Mouse (Mus musculus): ENCODE results near the gene Rnf187. TPM values are rescaled to one million over a fixed set of nuclear protein-coding genes. Genes with fewer than 3 reads are reported as not detected.

The Rnf187 gene
- polyA plus RNA-seq, 1 experiment from 2014 or later = 217 TPM

DNA sequence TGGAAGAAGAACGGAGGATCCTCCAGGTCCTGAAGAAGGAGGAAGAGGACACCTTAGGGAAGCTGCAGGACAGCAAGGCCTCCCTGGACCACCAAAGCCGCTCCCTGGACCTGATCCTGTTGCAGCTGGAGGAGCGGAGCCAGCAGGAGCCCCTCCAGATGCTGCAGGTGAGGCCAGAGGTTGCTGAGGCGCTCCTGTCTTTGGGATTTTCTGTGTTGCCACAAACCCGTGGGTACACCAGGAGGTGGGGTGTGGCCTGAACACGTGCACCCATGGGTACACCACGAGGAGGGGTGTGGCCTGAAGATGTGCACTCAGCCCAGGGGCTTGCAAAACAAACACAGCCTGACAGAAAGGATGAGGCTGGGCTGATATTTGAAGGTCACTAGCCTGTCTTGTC is 29.8 kb upstream of the Rnf187 start:
- no peak overlapping the region for H3K9ac ChIP-seq (replicated peaks; ENCODE audit: low read length)
- peak; percentile 9 for ATAC-seq (ENCODE audit: low FRiP score, low TSS enrichment)
- no peaks in the 10 kb centered on the region for H3K9me3 ChIP-seq (ENCODE audit: low read length)
- peaks cover 10% of the 10 kb centered on the region for H3K36me3 ChIP-seq (ENCODE audit: insufficient read depth, low read length)
- no peaks in the 10 kb centered on the region for H3K27me3 ChIP-seq (ENCODE audit: insufficient read depth, low read length)
- peak overlapping the region; percentile 92 for H3K27ac ChIP-seq (ENCODE audit: low read length)
- H3K4me1 ChIP-seq (ENCODE audit: insufficient read depth, low read length) = peaks cover 44% of the 10 kb centered on the region
- no peak overlapping the region for H3K4me2 ChIP-seq (replicated peaks; ENCODE audit: low read depth, low read length)
- H3K4me3 ChIP-seq (ENCODE audit: low read length) = no peak overlapping the region
- WGBS = 77% methylated on average over 7 of the region's 7 CpGs

DNA sequence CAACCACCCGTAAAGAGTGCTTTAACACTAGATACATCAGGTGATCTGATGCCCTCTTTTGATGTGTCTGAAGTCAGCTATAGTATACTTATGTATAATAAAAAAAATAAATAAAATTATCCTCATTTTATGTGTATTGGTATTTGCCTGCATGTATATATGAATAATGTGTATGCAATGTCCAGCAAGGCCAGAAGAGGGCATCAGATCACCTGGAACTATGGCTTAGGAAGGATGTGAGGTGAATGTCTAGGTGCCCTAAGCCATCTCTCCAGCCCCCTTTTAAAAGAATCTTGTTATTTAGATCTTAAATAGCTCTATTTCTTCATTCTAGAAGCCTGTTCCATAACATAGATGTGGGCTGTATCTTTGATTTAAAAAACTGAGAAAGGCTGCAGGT is 28.6 kb upstream of the Rnf187 start:
- H3K9me3 ChIP-seq (ENCODE audit: low read length) = no peaks in the 10 kb centered on the region
- H3K9ac ChIP-seq (replicated peaks; ENCODE audit: low read length) = no peak overlapping the region
- 100% methylated on average over 1 of the region's 1 CpGs for WGBS
- ATAC-seq (ENCODE audit: low FRiP score, low TSS enrichment) = no peak
- no peak overlapping the region for H3K4me2 ChIP-seq (replicated peaks; ENCODE audit: low read depth, low read length)
- peaks cover under 1% of the 10 kb centered on the region; the same call in 1 of the 2 replicates for H3K27me3 ChIP-seq (ENCODE audit: insufficient read depth, low read length)
- peaks cover 10% of the 10 kb centered on the region for H3K36me3 ChIP-seq (ENCODE audit: insufficient read depth, low read length)
- no peak overlapping the region for H3K4me3 ChIP-seq (ENCODE audit: low read length)
- H3K4me1 ChIP-seq (ENCODE audit: insufficient read depth, low read length) = peaks cover 44% of the 10 kb centered on the region
- H3K27ac ChIP-seq (ENCODE audit: low read length) = no peak overlapping the region

GRCm38 (mm10) chr11:58965001-58965760 is 26.5 kb upstream of the Rnf187 start:
- H3K27ac ChIP-seq (ENCODE audit: low read length) = no peak overlapping the region
- WGBS = 29% methylated on average over 12 of the region's 12 CpGs
- peaks cover 5% of the 10 kb centered on the region for H3K9me3 ChIP-seq (ENCODE audit: low read length)
- H3K9ac ChIP-seq (replicated peaks; ENCODE audit: low read length) = no peak overlapping the region
- H3K36me3 ChIP-seq (ENCODE audit: insufficient read depth, low read length) = no peaks in the 10 kb centered on the region
- no peak; the same call in 1 of the 2 replicates for ATAC-seq (ENCODE audit: low FRiP score, low TSS enrichment)
- peaks cover 33% of the 10 kb centered on the region for H3K4me1 ChIP-seq (ENCODE audit: insufficient read depth, low read length)
- H3K27me3 ChIP-seq (ENCODE audit: insufficient read depth, low read length) = peaks cover 3% of the 10 kb centered on the region
- H3K4me3 ChIP-seq (ENCODE audit: low read length) = no peak overlapping the region
- H3K4me2 ChIP-seq (replicated peaks; ENCODE audit: low read depth, low read length) = no peak overlapping the region

GRCm38 (mm10) chr11:58964216-58964615 is 25.5 kb upstream of the Rnf187 start:
- H3K4me3 ChIP-seq (ENCODE audit: low read length) = no peak overlapping the region
- no peak overlapping the region for H3K4me2 ChIP-seq (replicated peaks; ENCODE audit: low read depth, low read length)
- 86% methylated on average over 7 of the region's 7 CpGs for WGBS
- H3K9ac ChIP-seq (replicated peaks; ENCODE audit: low read length) = no peak overlapping the region
- peaks cover 3% of the 10 kb centered on the region for H3K27me3 ChIP-seq (ENCODE audit: insufficient read depth, low read length)
- no peaks in the 10 kb centered on the region for H3K36me3 ChIP-seq (ENCODE audit: insufficient read depth, low read length)
- H3K9me3 ChIP-seq (ENCODE audit: low read length) = peaks cover 5% of the 10 kb centered on the region
- H3K4me1 ChIP-seq (ENCODE audit: insufficient read depth, low read length) = peaks cover 27% of the 10 kb centered on the region
- ATAC-seq (ENCODE audit: low FRiP score, low TSS enrichment) = no peak
- H3K27ac ChIP-seq (ENCODE audit: low read length) = no peak overlapping the region

DNA sequence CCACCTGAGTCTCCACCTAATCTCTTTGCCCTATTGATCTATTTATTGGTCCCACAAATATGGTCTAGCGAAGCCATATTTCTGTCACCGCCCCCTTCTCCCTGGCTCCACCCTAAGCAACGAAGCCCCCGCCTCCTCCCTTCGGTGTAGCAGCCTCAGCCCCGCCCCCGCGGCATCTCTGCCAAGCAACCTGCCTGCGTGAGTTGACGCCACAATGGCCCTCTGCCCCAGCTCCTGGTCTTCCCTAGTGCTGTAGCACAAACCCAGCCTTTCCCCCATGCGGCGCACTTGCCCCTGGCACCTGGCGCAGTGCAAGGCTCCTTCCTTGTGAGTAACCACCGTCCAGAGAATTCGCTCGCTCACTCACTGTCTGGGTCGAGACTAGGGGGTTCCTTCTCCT is 24.8 kb upstream of the Rnf187 start:
- ATAC-seq (ENCODE audit: low FRiP score, low TSS enrichment) = no peak
- peaks cover 23% of the 10 kb centered on the region for H3K4me1 ChIP-seq (ENCODE audit: insufficient read depth, low read length)
- WGBS = 39% methylated on average over 17 of the region's 17 CpGs
- H3K36me3 ChIP-seq (ENCODE audit: insufficient read depth, low read length) = no peaks in the 10 kb centered on the region
- no peak overlapping the region for H3K4me3 ChIP-seq (ENCODE audit: low read length)
- no peak overlapping the region for H3K9ac ChIP-seq (replicated peaks; ENCODE audit: low read length)
- H3K4me2 ChIP-seq (replicated peaks; ENCODE audit: low read depth, low read length) = no peak overlapping the region
- peaks cover 3% of the 10 kb centered on the region for H3K27me3 ChIP-seq (ENCODE audit: insufficient read depth, low read length)
- no peak overlapping the region for H3K27ac ChIP-seq (ENCODE audit: low read length)
- peaks cover 5% of the 10 kb centered on the region for H3K9me3 ChIP-seq (ENCODE audit: low read length)

- Histone ChIP-seq H3K4me3 (ENCODE audit: low read length) (no peak overlapping the region), H3K4me1 (ENCODE audit: insufficient read depth, low read length) (peaks cover 37% of the 10 kb centered on the region), H3K36me3 (ENCODE audit: insufficient read depth, low read length) (peaks cover 16% of the 10 kb centered on the region; the same call in 1 of the 2 replicates), H3K9ac (replicated peaks; ENCODE audit: low read length) (no peak overlapping the region), H3K27ac (ENCODE audit: low read length) (no peak overlapping the region), H3K27me3 (ENCODE audit: insufficient read depth, low read length) (peaks cover 3% of the 10 kb centered on the region), H3K4me2 (replicated peaks; ENCODE audit: low read depth, low read length) (no peak overlapping the region), H3K9me3 (ENCODE audit: low read length) (peaks cover 5% of the 10 kb centered on the region)
- 63% methylated on average over 50 of the region's 50 CpGs for WGBS
- ATAC-seq (ENCODE audit: low FRiP score, low TSS enrichment) = no peak
Measured at GRCm38 (mm10) chr11:58961364-58962177, 22.9 kb upstream of the Rnf187 start.

GRCm38 (mm10) chr11:58959921-58960465 is 21.3 kb upstream of the Rnf187 start:
- Histone ChIP-seq H3K4me1 (ENCODE audit: insufficient read depth, low read length) (peaks cover 31% of the 10 kb centered on the region), H3K27ac (ENCODE audit: low read length) (no peak overlapping the region), H3K36me3 (ENCODE audit: insufficient read depth, low read length) (peaks cover 16% of the 10 kb centered on the region; the same call in 1 of the 2 replicates), H3K4me3 (ENCODE audit: low read length) (peak overlapping the region; percentile 52), H3K9ac (replicated peaks; ENCODE audit: low read length) (peak overlapping the region; percentile 50), H3K27me3 (ENCODE audit: insufficient read depth, low read length) (peaks cover 3% of the 10 kb centered on the region), H3K9me3 (ENCODE audit: low read length) (peaks cover 5% of the 10 kb centered on the region), H3K4me2 (replicated peaks; ENCODE audit: low read depth, low read length) (peak overlapping the region; percentile 64)
- ATAC-seq (ENCODE audit: low FRiP score, low TSS enrichment) = peak; percentile 81
- WGBS = under 1% methylated on average over 40 of the region's 40 CpGs

DNA sequence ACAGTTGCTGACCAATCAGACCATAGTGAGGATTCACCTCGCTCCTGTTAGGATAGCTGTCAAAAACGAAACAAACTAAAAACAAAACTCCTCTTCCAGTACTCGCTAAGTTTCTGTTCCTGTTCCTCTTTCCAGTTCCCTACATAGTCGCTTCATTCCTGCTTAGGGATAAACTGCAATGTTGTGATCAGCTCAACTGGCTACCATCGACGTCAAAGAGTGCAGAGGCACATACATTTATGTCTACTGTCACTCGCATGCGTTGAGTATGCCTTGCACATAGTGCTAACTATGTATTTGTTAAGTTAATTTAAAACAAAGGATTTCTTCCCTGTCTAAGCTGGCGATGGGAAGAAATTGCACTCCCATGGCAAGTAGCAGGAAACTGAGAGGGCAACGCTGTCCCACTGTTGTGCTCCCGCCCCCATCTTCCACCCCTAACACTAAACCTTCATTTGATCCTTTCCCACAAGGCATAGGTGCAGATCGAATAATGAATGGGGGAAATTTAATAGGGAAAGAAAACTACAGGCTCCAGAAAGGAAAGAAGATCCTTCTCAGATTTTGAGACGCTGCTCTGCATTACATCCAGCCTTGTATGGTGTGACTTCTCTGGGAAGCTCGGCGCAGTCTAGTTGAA is 20.6 kb upstream of the Rnf187 start:
- H3K27me3 ChIP-seq (ENCODE audit: insufficient read depth, low read length) = peaks cover 3% of the 10 kb centered on the region
- H3K27ac ChIP-seq (ENCODE audit: low read length) = no peak overlapping the region
- peaks cover 16% of the 10 kb centered on the region; the same call in 1 of the 2 replicates for H3K36me3 ChIP-seq (ENCODE audit: insufficient read depth, low read length)
- H3K4me3 ChIP-seq (ENCODE audit: low read length) = peak overlapping the region; percentile 52
- H3K4me2 ChIP-seq (replicated peaks; ENCODE audit: low read depth, low read length) = peak overlapping the region; percentile 64
- peaks cover 5% of the 10 kb centered on the region for H3K9me3 ChIP-seq (ENCODE audit: low read length)
- ATAC-seq (ENCODE audit: low FRiP score, low TSS enrichment) = no peak
- H3K4me1 ChIP-seq (ENCODE audit: insufficient read depth, low read length) = peaks cover 27% of the 10 kb centered on the region
- H3K9ac ChIP-seq (replicated peaks; ENCODE audit: low read length) = peak overlapping the region; percentile 50
- WGBS = 28% methylated on average over 15 of the region's 15 CpGs

DNA sequence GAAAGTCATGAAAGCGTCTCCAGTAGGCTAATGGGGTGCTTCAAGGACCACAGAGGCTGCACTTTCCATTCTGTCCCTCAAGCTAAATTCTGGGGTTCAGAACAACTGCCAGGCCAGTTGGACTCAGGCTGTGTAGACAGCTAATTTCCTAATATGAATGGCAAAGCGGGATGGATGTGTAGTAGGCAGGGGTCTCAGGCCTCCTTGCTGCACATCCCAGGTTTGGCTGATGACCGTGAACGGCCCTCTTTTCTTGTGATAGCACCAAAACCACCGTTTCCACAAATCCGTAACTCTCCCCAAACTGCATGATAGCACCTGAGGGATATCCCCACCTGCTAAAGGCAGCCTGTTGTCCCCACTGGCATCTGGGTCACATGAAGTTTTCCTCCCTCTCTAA is 19.8 kb upstream of the Rnf187 start:
- Histone ChIP-seq H3K4me1 (ENCODE audit: insufficient read depth, low read length) (peaks cover 28% of the 10 kb centered on the region), H3K9ac (replicated peaks; ENCODE audit: low read length) (no peak overlapping the region), H3K9me3 (ENCODE audit: low read length) (peaks cover 5% of the 10 kb centered on the region), H3K4me3 (ENCODE audit: low read length) (no peak overlapping the region), H3K36me3 (ENCODE audit: insufficient read depth, low read length) (peaks cover 16% of the 10 kb centered on the region; the same call in 1 of the 2 replicates), H3K4me2 (replicated peaks; ENCODE audit: low read depth, low read length) (no peak overlapping the region), H3K27ac (ENCODE audit: low read length) (no peak overlapping the region), H3K27me3 (ENCODE audit: insufficient read depth, low read length) (peaks cover 3% of the 10 kb centered on the region)
- 82% methylated on average over 6 of the region's 6 CpGs for WGBS
- no peak for ATAC-seq (ENCODE audit: low FRiP score, low TSS enrichment)
